Mouse (Mus musculus) left cerebral cortex, postnatal 4 days (tissue): Measurements from ENCODE around the gene Plekhh2. TPM values are rescaled to one million over a fixed set of nuclear protein-coding genes. Genes with fewer than 3 reads are reported as not detected.
A peak's percentile ranks its signal among the peaks of the same experiment; 100 is the strongest.

Experiments
- DNase-seq: peaks from one replicate; pipeline ENCODE4 v3.0.0-alpha.2; 2022
- intact Hi-C: fragments of 180-260 bp; cut with DNase I; formaldehyde crosslinking; loops from one replicate; pipeline ENCODE4 v1.15.1; 2025
- total RNA-seq, 2 experiments: library from RNA; stranded (reverse); gene quantifications; 2 replicates each; pipeline ENCODE4 v1.2.3; 2021

The Plekhh2 gene
- total RNA-seq = 1 to 10 TPM; 3.9 to 4.7 TPM

- peak; percentile 80 for DNase-seq
- intact Hi-C loops = no loop called here
Measured at GRCm38 (mm10) chr17:84511682-84512515, at the start of gene Plekhh2. Plekhh2 (plus strand) TSS chr17:84511895.

GRCm38 (mm10) chr17:84465753-84466608 lies 45.7 kb upstream of the Plekhh2 start, which contains the start of gene Thada:
Thada (minus strand) TSS chr17:84466205.
- DNase-seq = peak; percentile 97
- intact Hi-C loops = no loop called here

- peak; percentile 8 for DNase-seq
- intact Hi-C loops = loop anchor here (10.0 kb wide), 1 partner anchor 150 kb away; the partner anchor contains the start of gene Dync2li1
Measured at GRCm38 (mm10) chr17:84474312-84474711, 37.4 kb upstream of the Plekhh2 start.

GRCm38 (mm10) chr17:84477176-84477575 lies 34.5 kb upstream of the Plekhh2 start:
- no peak for DNase-seq
- intact Hi-C loops = loop anchor here (10.0 kb wide), 1 partner anchor 148 kb away; the partner anchor contains the start of gene Dync2li1

GRCm38 (mm10) chr17:84478276-84478675 lies 33.4 kb upstream of the Plekhh2 start:
- intact Hi-C loops = loop anchor here (10.0 kb wide), 1 partner anchor 147 kb away; the partner anchor contains the start of gene Dync2li1
- peak; percentile 56 for DNase-seq

- DNase-seq = peak; percentile 29
- intact Hi-C loops = no loop called here
Measured at GRCm38 (mm10) chr17:84480464-84481355, 31.0 kb upstream of the Plekhh2 start.

- no peak for DNase-seq
- intact Hi-C loops = no loop called here
Measured at GRCm38 (mm10) chr17:84482831-84483230, 28.9 kb upstream of the Plekhh2 start.

GRCm38 (mm10) chr17:84483673-84484320 lies 27.9 kb upstream of the Plekhh2 start:
- intact Hi-C loops = no loop called here
- no peak for DNase-seq

- intact Hi-C loops = no loop called here
- no peak for DNase-seq
Measured at GRCm38 (mm10) chr17:84487415-84487814, 24.3 kb upstream of the Plekhh2 start.

- peak; percentile 90 for DNase-seq
- intact Hi-C loops = no loop called here
Measured at GRCm38 (mm10) chr17:84492255-84492880, 19.3 kb upstream of the Plekhh2 start.

- no peak for DNase-seq
- intact Hi-C loops = no loop called here
Measured at GRCm38 (mm10) chr17:84497026-84497425, 14.7 kb upstream of the Plekhh2 start.

GRCm38 (mm10) chr17:84497559-84497958 lies 14.1 kb upstream of the Plekhh2 start:
- intact Hi-C loops = no loop called here
- no peak for DNase-seq

- no peak for DNase-seq
- intact Hi-C loops = no loop called here
Measured at GRCm38 (mm10) chr17:84497972-84498604, 13.6 kb upstream of the Plekhh2 start.

GRCm38 (mm10) chr17:84498639-84499038 lies 13.1 kb upstream of the Plekhh2 start:
- peak; percentile 82 for DNase-seq
- intact Hi-C loops = no loop called here

GRCm38 (mm10) chr17:84502341-84502740 lies 9.4 kb upstream of the Plekhh2 start:
- no peak for DNase-seq
- intact Hi-C loops = no loop called here

GRCm38 (mm10) chr17:84505922-84506321 lies 5.8 kb upstream of the Plekhh2 start:
- DNase-seq = no peak
- intact Hi-C loops = no loop called here

- intact Hi-C loops = no loop called here
- no peak for DNase-seq
Measured at GRCm38 (mm10) chr17:84508736-84509135, 3.0 kb upstream of the Plekhh2 start.

- intact Hi-C loops = no loop called here
- peak; percentile 61 for DNase-seq
Measured at GRCm38 (mm10) chr17:84509176-84509575, 2.5 kb upstream of the Plekhh2 start.

GRCm38 (mm10) chr17:84510355-84510754 lies 1.3 kb upstream of the Plekhh2 start:
- intact Hi-C loops = no loop called here
- DNase-seq = peak; percentile 62
